Mouse (Mus musculus): ENCODE data around the gene Kcnf1.

GRCm38 (mm10) chr12:17220631-17221030 is 43.9 kb upstream of the Kcnf1 start:
- TF ChIP-seq ZC3H11A (IDR thresholded peaks at IDR 0.05; ENCODE audit: borderline replicate concordance, low read depth, low read length): no peak
- no peak for TF ChIP-seq MAFK (IDR thresholded peaks at IDR 0.05; ENCODE audit: insufficient read depth, low read depth, low read length)

Measured in ES-E14 (cell line).